Mouse (Mus musculus): ENCODE data around the gene Prdm10.

GRCm38 (mm10) chr9:31313876-31314275 is 33.5 kb downstream of the Prdm10 start:
- TF ChIP-seq CTCF (IDR thresholded peaks at IDR 0.05; ENCODE audit: low read depth): no peak
- TF ChIP-seq EP300 (IDR thresholded peaks at IDR 0.05; ENCODE audit: low read depth): peak; percentile 41
